Mouse (Mus musculus) hindlimb bud, embryonic 11.5 days (tissue): ENCODE data around the gene Mboat7.

Experiments
- DNase-seq: peaks from one replicate; pipeline ENCODE4 v3.0.0-alpha.2; 2012; ENCODE audit warnings: low read depth, low spot score; ENCODE audit errors: extremely low spot score

The Mboat7 gene

DNA sequence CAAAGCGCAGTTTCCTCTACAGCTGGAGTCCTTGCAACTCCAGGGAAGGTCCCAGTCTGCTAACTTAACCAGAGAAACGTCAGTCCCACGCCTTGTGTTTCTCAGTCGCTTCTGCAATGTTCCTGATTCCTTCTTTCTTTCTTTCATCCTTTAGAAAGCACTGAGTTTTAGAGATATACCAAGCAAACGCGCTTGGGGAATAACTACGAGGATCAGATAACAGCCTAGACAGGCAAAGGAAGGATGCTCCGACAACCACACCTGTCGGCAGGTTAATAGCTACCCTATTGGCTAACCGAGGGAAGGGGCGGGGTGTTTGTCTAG lies 49.0 kb downstream of the Mboat7 start:
- DNase-seq: no peak

DNA sequence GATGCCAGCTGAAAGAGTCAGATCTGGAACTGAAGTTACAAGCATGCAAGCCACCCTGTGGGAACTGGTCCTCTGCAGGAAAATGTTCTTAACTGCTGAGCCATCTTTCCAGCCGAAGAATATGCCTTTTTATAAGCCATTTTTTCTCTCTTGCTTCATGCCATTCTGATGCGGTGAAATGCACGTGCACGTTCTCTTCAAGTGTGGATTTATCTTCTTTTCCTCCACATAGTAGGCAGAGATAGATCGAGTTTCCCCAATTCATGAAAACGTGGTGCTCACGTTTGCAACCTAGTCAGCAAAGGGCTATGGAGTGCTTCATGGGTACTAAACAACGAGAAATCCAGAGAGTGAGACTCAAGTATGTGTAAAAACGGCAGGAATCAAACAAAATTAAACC lies 49.5 kb downstream of the Mboat7 start:
- DNase-seq: no peak

DNA sequence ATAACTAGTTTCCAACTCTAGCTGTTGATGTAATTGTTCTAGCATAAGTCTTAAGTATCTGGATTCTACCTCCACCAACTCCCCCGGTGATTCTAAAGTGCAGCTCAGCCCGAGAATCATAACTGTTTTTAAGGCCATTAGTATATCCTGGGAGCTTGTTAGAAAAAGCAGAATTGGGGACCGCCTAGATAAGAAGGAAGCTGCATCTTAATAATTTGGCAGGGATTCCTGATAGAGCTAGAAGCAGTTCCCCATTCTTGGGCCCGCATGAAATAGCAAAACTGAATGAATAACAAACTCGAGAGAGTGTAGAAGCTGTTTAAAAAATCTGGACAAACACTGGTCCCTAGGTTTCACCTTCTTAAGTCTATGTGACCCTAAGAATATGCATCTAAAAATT lies 49.9 kb downstream of the Mboat7 start:
- no peak for DNase-seq

DNA sequence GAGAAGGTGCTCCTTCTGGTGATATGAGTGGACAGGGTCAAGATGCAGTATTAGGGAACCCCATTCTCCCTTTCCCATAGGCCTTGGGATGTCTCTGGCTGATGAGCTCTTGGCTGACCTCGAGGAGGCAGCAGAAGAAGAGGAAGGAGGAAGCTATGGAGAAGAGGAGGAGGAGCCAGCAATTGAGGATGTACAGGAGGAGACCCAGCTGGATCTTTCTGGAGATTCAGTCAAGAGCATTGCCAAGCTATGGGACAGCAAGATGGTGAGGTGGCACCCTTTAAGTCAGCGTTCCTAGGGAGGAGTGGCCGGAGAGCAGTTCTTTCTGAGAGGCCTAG lies 62.9 kb downstream of the Mboat7 start:
- DNase-seq: no peak

- peak; percentile 92 for DNase-seq
These were observed 63.5 kb downstream of the Mboat7 start, which contains the start of the genes Tfpt and Prpf31 for GRCm38 (mm10) chr7:3629543-3630477. Gene Tfpt, minus strand, starts transcription at chr7:3629929. Gene Prpf31, plus strand, starts transcription at chr7:3629985.

DNA sequence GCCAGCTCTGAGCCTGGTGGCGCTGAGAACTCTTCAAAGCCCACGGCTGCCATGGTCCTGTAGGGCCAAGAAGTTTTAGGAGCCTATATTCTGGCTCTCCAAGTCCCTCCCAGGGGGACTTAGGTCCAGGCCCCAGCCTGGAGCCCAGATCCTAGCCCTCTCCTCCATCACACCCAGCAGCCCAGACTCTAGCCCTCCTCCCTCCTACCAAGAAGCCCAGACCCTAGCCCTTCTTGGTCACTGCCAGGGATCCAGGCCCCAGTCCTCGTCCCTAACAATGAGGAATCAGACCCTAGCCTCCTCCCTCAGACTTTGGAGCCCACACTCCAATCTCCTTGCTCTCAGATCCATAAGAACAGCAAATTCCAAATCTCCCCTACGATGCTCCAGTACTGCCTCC lies 64.3 kb downstream of the Mboat7 start:
- no peak for DNase-seq
